Mouse (Mus musculus): Measurements from ENCODE around the gene Otp.

DNA sequence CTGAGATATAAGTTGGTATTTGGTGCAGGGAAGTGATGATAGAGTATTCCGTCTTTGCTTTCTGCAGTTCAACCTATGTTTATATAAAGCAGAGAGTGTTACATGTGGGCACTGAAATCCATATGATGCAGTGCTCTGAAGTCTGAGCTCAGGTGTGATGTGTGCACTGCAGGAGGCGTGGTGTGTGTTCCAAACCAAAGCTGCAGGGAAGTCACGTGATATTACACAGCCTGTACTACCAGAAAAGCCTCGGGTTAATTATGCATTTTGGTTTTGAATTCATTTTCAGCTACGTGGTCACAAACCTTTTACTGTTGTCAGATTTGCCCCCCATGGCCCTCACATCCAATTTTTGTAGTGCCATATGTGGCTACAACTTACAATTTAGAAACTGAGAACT is 40.3 kb downstream of the Otp start:
- TF ChIP-seq CTCF (IDR thresholded peaks at IDR 0.05; ENCODE audit: low read depth) (no peak), EP300 (IDR thresholded peaks at IDR 0.05; ENCODE audit: low read depth) (no peak)

Measured in liver, postnatal 0 days (tissue).